Mouse (Mus musculus): ENCODE results near the gene Flcn.
A peak's percentile ranks its signal among the peaks of the same experiment; 100 is the strongest.

Gene Flcn

DNA sequence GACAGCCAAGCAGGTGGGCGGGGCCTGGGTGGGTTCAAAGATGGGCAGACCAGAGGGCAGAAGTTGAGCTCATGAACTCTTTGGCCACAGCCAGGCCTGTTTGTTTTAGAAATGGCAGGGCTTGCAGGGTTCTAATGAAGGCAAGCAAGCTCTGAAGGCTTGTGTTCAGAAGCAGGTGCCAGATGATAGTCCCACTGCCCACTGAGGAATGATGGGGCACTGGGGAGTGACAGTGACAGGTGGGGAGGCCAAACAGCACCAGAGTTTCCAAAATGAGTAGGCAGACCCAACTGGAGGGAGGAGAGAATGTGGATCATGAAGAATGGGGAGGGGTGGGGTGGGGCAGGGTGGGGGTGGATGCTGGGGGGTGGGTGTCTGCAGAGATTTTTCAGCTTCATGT, 4.6 kb downstream of the Flcn start:
- DNase-seq (ENCODE audit: low spot score), result no peak

DNA sequence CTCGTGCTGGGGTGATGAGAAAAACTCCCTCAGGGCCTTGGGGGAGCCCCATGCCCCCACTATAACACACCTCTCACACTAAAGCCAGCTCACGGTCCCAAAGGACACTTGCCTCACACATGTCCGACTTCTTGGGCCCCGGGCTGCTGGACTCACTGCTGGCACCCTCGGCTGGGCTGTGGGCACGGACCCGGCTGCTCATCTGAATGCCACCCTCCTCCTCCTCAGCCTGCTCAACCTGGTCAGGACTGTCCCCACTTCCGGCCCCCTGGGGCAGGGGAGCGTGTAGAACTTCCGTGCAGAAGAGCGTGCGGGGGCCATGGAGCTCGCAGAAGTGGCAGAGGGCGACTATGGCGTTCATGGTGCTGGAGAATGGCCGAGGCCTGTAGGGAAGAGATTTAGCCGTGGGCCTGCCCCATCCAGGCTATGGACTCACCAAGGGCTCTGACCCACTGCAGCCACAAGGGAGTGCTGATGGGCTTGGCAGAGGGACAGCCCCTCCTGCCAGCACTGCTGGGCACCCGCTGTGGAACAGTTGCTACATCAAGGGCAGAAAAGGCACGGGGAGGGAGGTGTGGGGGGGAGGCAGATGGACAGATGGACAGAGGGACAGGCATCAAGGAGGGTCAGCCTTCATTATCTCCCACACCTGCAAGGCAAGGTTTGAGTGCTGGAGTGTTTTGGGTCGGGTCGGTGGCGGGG, 5.3 kb downstream of the Flcn start:
- DNase-seq (ENCODE audit: low spot score), result no peak

DNA sequence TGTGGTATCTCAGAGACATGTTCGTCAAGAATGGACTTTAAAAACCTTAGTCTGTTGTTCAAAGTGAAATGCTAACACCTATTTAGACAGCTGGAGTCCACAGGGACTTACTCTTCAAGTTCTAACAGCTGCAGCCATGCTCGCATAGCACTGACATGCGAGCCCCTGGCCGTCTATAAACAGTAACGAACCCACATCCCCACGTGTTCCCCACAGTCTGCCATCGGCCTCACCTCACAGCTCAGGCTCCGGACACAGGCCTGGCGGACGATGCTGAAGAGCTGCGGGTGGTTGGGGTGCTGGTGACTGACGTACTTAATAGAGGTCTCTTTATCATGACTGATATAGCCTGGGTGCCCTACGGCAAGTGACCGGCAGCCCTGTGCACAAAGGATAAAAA, 6.3 kb downstream of the Flcn start:
- no peak for DNase-seq (ENCODE audit: low spot score)

GRCm38 (mm10) chr11:59801881-59802280, 7.9 kb downstream of the Flcn start:
- DNase-seq (ENCODE audit: low spot score), result no peak

- DNase-seq (ENCODE audit: low spot score), result no peak
Measured at GRCm38 (mm10) chr11:59800412-59800811, 9.4 kb downstream of the Flcn start.

DNA sequence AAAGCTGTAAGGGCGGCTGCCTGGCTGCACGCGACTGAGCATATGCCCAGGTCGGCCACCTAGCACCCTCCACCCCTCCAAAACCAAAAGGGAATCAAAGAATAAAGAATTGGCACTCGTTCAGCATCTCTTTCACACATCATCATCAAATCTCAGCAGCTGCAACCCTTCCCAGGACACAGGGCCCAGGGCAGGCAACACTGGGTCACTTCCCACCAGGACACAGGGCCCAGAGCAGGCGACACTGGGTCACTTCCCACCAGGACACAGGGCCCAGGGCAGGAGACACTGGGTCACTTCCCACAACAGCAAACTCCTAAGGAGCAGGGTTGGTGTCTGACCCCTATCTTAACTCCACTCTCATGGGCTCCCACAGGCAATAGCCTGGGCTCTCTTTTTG, 16.4 kb downstream of the Flcn start:
- no peak for DNase-seq (ENCODE audit: low spot score)

DNA sequence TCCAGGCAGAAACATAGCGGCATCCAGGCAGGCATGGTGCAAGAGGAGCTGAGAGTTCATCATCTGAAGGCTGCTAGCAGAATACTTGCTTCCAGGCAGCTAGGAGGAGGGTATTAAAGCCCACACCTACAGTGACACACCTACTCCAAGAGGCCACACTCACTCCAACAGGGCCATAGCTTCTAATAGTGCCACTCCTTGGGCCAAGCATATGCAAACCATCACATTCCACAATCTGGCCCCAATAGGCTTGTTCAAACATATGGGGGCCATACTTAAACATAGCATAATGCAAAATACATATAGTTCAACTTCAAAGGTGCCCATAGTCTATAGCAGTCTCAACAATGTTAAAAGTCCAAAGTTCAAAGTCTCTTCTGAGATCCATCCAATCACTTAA, 20.5 kb downstream of the Flcn start:
- DNase-seq (ENCODE audit: low spot score), result no peak

DNA sequence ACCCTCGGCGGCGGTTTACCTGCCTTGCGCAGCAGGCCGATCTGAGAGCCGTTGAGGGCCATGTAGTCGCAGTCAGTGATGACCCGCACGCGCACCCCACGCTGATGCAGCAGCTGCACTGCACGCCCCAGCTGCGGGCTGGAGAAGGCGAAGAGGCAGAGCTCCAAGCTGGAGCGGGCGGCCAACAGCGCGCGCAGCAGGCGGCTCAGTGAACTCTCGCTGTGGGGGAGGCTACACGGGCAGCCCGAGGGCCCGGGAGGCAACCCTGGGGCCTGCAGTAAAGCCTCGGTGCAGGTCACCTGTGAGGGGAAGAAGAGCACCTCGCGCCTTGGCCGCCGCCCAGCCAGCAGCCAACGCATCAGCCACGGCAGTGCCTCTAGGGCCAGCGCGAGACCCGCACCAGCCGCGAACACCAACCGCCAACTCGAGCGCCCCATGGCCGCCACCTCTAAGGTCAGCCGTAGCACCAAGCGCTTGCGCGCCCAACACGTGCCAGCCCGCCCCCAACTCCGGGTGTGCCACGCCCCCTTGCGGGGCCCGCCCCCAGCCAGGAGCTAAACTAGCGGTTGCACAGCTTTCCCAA, 22.5 kb downstream of the Flcn start, which contains the start of gene Pld6:
TSS of gene Pld6 (minus strand) at position 447 of the 583 bp plus-strand sequence.
- peak; percentile 72 for DNase-seq (ENCODE audit: low spot score)

DNA sequence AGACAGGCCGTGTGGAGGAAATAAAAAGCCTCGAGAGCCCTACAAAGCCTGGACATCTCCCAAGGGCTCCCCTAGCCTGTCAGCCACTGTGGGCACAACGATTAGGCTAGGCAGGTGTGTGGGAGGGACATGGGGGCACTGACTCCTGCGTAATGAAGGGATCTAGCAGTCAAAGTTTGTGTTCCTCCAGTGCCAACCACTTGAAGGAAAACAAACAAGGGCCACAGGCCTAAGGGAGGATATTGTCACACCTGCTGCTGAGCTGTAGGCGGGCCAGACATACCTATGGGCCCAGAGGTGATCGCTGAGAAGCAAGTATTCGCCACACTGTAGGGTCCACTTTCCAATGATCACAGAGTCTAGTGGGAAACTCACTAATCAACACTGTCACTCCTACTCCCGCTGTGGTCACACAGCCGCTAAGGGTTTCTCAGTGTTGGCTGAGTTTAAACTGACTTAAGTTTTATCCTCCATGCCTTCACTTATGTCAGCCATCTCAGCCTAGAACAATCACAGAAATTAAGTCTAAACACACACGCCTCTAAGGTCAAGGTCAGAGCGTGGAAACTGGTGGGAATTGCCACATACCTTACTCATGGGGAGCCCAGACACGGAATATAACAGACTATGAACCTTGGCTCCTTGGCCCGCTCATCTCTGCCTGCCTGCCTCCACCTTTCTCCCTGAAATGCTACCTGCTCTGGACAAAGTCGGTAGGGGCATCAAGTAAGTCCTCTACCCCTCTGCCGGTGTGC, 23.2 kb downstream of the Flcn start:
- no peak for DNase-seq (ENCODE audit: low spot score)

GRCm38 (mm10) chr11:59783591-59783990, 26.2 kb downstream of the Flcn start:
- no peak for DNase-seq (ENCODE audit: low spot score)

- no peak for DNase-seq (ENCODE audit: low spot score)
Measured at GRCm38 (mm10) chr11:59782091-59782590, 27.7 kb downstream of the Flcn start.

GRCm38 (mm10) chr11:59780241-59780640, 29.6 kb downstream of the Flcn start:
- DNase-seq (ENCODE audit: low spot score), result no peak

DNA sequence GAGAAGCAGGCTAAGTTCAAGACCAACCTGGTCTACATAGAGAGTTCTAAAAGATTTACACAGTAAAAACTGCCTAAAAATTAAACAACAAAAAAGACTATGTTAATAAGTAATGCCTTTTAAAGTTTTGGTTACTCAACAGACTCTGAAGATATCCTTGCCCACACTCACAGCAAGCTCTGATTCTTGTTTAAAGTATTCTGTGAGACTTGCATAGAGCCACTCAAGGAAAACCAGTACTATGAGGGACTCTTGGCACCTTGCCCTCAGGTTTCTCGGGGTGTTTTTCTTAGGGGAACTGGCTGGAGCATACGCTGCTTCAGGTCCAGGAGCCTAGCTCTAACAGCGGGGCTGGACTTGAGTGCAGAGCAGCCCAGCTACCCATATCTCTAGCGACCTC, 30.4 kb downstream of the Flcn start:
- DNase-seq (ENCODE audit: low spot score), result no peak

DNA sequence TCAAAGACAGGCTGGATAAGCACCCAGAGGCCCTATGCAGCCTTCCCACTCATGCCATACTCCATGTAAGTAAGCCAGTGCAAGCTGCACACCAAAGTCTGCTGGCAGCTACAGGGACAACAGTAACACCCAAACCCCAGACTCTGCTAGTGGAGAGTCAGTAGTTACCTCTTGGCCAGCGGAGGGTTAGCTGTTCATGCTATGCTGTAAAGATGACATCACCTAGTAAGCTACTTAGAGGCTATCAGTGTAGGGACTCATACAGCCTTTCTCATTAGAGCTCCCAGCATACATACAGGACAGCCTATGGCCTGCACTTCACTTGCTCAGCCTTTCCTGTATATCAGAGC, 31.0 kb downstream of the Flcn start:
- DNase-seq (ENCODE audit: low spot score), result no peak

- peak; percentile 85 for DNase-seq (ENCODE audit: low spot score)
Measured at GRCm38 (mm10) chr11:59778181-59778873, 31.5 kb downstream of the Flcn start.

DNA sequence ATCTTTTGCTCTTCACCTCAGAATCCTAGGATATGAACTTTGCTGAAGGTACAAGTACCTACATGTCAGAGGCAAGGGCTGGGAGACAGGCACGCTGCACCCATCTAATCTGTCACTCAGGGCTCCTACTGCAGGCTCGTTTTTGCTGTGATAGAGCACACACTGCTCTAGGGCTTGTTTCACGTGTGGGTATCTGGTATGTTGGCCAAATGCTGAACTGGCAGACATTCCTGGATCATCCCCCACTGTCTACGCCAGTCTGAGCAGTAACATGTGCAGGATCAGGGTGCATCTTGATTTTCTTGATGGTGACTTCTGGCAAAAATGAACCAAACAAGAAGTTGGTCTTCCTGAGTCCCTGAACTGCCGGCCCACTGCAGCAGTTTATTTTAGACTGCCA, 32.6 kb downstream of the Flcn start:
- no peak for DNase-seq (ENCODE audit: low spot score)

GRCm38 (mm10) chr11:59775435-59776148, 34.2 kb downstream of the Flcn start:
- DNase-seq (ENCODE audit: low spot score), result no peak

DNA sequence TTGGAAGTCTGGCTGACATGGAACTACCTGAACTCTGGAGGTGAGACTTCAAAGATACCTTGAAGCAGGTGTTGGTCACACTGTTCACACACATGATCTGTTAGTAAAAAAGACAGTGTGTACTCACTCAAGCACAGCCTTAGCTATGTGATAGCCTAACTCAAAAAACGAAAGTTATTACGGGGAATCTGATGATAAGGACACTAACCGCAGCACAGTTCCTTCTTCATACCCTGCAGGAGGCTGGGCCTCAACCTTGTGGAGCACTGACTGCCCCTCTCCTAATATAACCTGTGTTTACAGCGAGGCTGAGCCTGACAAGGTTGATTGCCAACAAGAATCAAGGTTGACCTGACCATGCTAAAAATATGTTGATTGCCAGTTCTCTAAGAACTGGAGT, 35.3 kb downstream of the Flcn start:
- DNase-seq (ENCODE audit: low spot score), result no peak

DNA sequence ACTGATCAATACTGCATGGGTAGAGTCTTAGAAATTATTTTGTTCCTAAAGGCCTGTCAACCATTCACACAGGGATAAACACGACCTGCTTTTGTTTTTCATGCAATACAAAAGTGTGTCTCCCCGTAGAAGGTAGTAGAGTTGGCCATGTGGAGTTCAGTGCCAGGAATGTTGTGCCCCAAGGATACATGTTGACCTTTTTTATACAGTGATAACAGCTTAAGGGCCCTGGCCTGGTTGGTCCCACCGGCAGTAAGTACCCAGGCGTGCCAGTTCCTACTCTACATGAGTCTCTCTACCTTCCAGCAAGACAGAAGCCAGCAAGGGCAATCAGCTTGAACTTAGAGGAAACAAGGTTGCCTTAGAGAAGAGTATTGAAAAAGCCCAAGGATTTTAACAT, 36.9 kb downstream of the Flcn start:
- DNase-seq (ENCODE audit: low spot score), result no peak

GRCm38 (mm10) chr11:59772291-59772690, 37.5 kb downstream of the Flcn start:
- DNase-seq (ENCODE audit: low spot score), result no peak

GRCm38 (mm10) chr11:59770753-59771152, 39.1 kb downstream of the Flcn start:
- no peak for DNase-seq (ENCODE audit: low spot score)

- DNase-seq (ENCODE audit: low spot score), result no peak
Measured at GRCm38 (mm10) chr11:59769738-59770137, 40.1 kb downstream of the Flcn start.

All from retina, embryonic 14.5 days (tissue).